Comparison of ENCODE assay signal across 19 mouse cellular contexts in the genomic region with DNA sequence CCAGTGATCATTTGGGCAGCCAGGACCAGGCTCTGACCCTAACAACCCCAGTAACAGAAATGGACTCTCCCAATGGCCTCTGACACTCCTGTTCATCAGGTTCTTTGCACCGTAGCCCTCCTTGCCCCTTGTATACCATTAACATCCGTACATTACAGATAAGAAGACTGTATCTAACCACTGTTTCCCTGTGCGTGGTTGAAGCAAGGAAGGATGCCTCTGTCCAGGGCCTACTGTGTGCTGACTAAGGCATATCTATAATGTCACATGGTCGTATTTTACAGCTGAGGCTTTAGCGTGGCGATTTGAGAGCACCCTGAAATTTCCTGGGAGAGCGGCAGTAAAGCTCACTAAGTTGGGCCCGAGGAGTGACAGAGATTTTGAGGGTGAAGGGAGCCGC. TPM values are rescaled to one million over a fixed set of nuclear protein-coding genes. Genes with fewer than 3 reads are reported as not detected.
DNase-seq lines count a peak whose midpoint lies in the region; ATAC-seq and TF ChIP-seq lines count a peak whose summit lies in the region.
"Had no signal": no experiment of that assay in that cellular context is flagged by ENCODE, and none has a peak within 500 bp of the region (broad histone marks: within the 10 kb centered on the region; RNA-seq: fewer than 3 reads in every experiment).

No protein-coding gene starts in this region.

- TF ChIP-seq CTCF in liver, adult 2 months (IDR thresholded peaks at IDR 0.05; ENCODE audit: low read depth, low read length): no peak
- TF ChIP-seq CTCF in MEL (IDR thresholded peaks at IDR 0.05 in 2 of 3, conservative IDR thresholded peaks at IDR 0.05 in 1 of 3; ENCODE audit: control insufficient read depth in 1 of 3, insufficient read depth in 1 of 3, low read depth in 2 of 3, low read length in 3 of 3, poor library complexity in 1 of 3, severe bottlenecking in 1 of 3): no peak
- TF ChIP-seq CTCF in intestine, postnatal 0 days (IDR thresholded peaks at IDR 0.05; ENCODE audit: low read depth): no peak

- no peak overlapping the region for H3K4me2 ChIP-seq in heart, embryonic 14.5 days (ENCODE audit: low read length)
- H3K4me2 ChIP-seq in intestine, postnatal 0 days (replicated peaks; ENCODE audit: low read depth): no peak overlapping the region
- H3K4me2 ChIP-seq: embryonic facial prominence, embryonic 13.5 days; neural tube, embryonic 12.5 days had no signal

- 38% methylated on average over 9 of the region's 9 CpGs for WGBS in heart, embryonic 14.5 days
- WGBS in liver, adult 2 months: 69% methylated on average over 9 of the region's 9 CpGs
- 64% methylated on average over 9 of the region's 9 CpGs for WGBS in limb, embryonic 10.5 days
- WGBS in intestine, postnatal 0 days: 42% methylated on average over 9 of the region's 9 CpGs

- no peaks in the 10 kb centered on the region for H3K27me3 ChIP-seq in heart, embryonic 14.5 days (ENCODE audit: control insufficient read depth, insufficient read depth, low read length)
- no peaks in the 10 kb centered on the region for H3K27me3 ChIP-seq in liver, adult 2 months (ENCODE audit: control insufficient read depth, insufficient read depth, low read length)
- H3K27me3 ChIP-seq in MEL (ENCODE audit: control insufficient read depth in 1 of 2, insufficient read depth in 2 of 2, low read length in 2 of 2): no peaks in the 10 kb centered on the region
- H3K27me3 ChIP-seq in limb, embryonic 10.5 days (ENCODE audit: low read depth, poor library complexity, severe bottlenecking): 0 out of 2 replicates have a peak, but pooled peaks cover 8% of the 10 kb centered on the region
- no peaks in the 10 kb centered on the region for H3K27me3 ChIP-seq in intestine, postnatal 0 days (replicated peaks; ENCODE audit: control insufficient read depth, insufficient read depth, low read length)

- no peaks in the 10 kb centered on the region for H3K79me2 ChIP-seq in liver, adult 2 months (ENCODE audit: control insufficient read depth, insufficient read depth, low read length)
- no peaks in the 10 kb centered on the region for H3K79me2 ChIP-seq in MEL (ENCODE audit: control insufficient read depth, insufficient read depth, low read length, poor library complexity)

- H3K4me3 ChIP-seq in heart, embryonic 14.5 days (ENCODE audit: control insufficient read depth in 1 of 2, insufficient read depth in 1 of 2, low read depth in 1 of 2, low read length in 2 of 2): no peak overlapping the region
- H3K4me3 ChIP-seq in liver, adult 2 months (ENCODE audit: insufficient read depth, low read depth, low read length): no peak overlapping the region
- no peak overlapping the region for H3K4me3 ChIP-seq in MEL (ENCODE audit: control insufficient read depth in 1 of 2, insufficient read depth in 1 of 2, low read depth in 2 of 2, low read length in 2 of 2)
- no peak overlapping the region for H3K4me3 ChIP-seq in limb, embryonic 10.5 days
- H3K4me3 ChIP-seq in intestine, postnatal 0 days (ENCODE audit: low read depth, low read length): no peak overlapping the region
- H3K4me3 ChIP-seq: embryonic facial prominence, embryonic 13.5 days; layer of hippocampus, adult 2 months; neural tube, embryonic 12.5 days had no signal

- peak overlapping the region; percentile 41 to 75 for H3K27ac ChIP-seq in heart, embryonic 14.5 days (replicated peaks in 1 of 2; ENCODE audit: control insufficient read depth in 1 of 2, insufficient read depth in 1 of 2, low read depth in 2 of 2, low read length in 2 of 2)
- H3K27ac ChIP-seq in liver, adult 2 months (replicated peaks; ENCODE audit: insufficient read depth, low read depth, low read length): peak overlapping the region; percentile 47
- H3K27ac ChIP-seq in MEL (ENCODE audit: control insufficient read depth, low read depth, low read length): no peak overlapping the region
- peak overlapping the region; percentile 74; the same call in 1 of the 2 replicates for H3K27ac ChIP-seq in limb, embryonic 10.5 days
- no peak overlapping the region for H3K27ac ChIP-seq in intestine, postnatal 0 days (ENCODE audit: low read depth, low read length)
- H3K27ac ChIP-seq: embryonic facial prominence, embryonic 13.5 days; layer of hippocampus, adult 2 months; neural tube, embryonic 12.5 days had no signal

- TF ChIP-seq RAD21 in MEL (IDR thresholded peaks at IDR 0.05; ENCODE audit: low read depth, low read length): no peak

- DNase-seq in heart, adult 8-10 months (ENCODE audit: low spot score): no peak
- DNase-seq in liver, adult 2 months (ENCODE audit: extremely low read depth, low read depth, low spot score): no peak
- DNase-seq in liver (no peak), MEL (ENCODE audit: low read depth, low spot score) (peak; percentile 41)
- DNase-seq in limb, embryonic 10.5 days (ENCODE audit: low spot score): no peak
- DNase-seq in ovary, postnatal 14 days (ENCODE audit: low spot score): no peak
- DNase-seq: adrenal gland, postnatal 25 days; cerebellum, postnatal 25 days; lung, adult 18-20 months; midbrain, embryonic 14.5 days; retina, postnatal 1 day; spleen, adult 18-20 months; thymus, postnatal 4 days had no signal

- no peaks in the 10 kb centered on the region for H3K36me3 ChIP-seq in heart, embryonic 14.5 days (ENCODE audit: control insufficient read depth, insufficient read depth, low read length)
- no peaks in the 10 kb centered on the region for H3K36me3 ChIP-seq in liver, adult 2 months (ENCODE audit: control insufficient read depth, insufficient read depth, low read length)
- peaks cover 0 to 3% of the 10 kb centered on the region in 2 experiments; a peak in 1 of 4 replicates for H3K36me3 ChIP-seq in MEL (ENCODE audit: control insufficient read depth in 1 of 2, insufficient read depth in 2 of 2, low read length in 2 of 2)
- no peaks in the 10 kb centered on the region for H3K36me3 ChIP-seq in limb, embryonic 10.5 days
- no peaks in the 10 kb centered on the region for H3K36me3 ChIP-seq in intestine, postnatal 0 days (ENCODE audit: control insufficient read depth, insufficient read depth)
- H3K36me3 ChIP-seq: embryonic facial prominence, embryonic 13.5 days; neural tube, embryonic 12.5 days had no signal

- H3K4me1 ChIP-seq in heart, embryonic 14.5 days (ENCODE audit: control insufficient read depth in 2 of 2, insufficient read depth in 2 of 2, low read length in 2 of 2): peaks cover 19 to 32% of the 10 kb centered on the region in 2 experiments
- peaks cover 2% of the 10 kb centered on the region; the same call in 1 of the 2 replicates for H3K4me1 ChIP-seq in liver, adult 2 months (ENCODE audit: control insufficient read depth, insufficient read depth, low read length)
- H3K4me1 ChIP-seq in MEL (ENCODE audit: control insufficient read depth in 1 of 2, insufficient read depth in 2 of 2, low read length in 2 of 2): peaks cover 0 to 23% of the 10 kb centered on the region in 2 experiments; a peak in 2 of 4 replicates
- H3K4me1 ChIP-seq in limb, embryonic 10.5 days: peaks cover 25% of the 10 kb centered on the region
- H3K4me1 ChIP-seq in intestine, postnatal 0 days (replicated peaks; ENCODE audit: control insufficient read depth, insufficient read depth, low read length): no peaks in the 10 kb centered on the region
- H3K4me1 ChIP-seq: neural tube, embryonic 12.5 days had no signal

- TF ChIP-seq POLR2A in liver, adult 2 months (IDR thresholded peaks at IDR 0.05; ENCODE audit: extremely low read depth, insufficient read depth, low read length): no peak
- TF ChIP-seq POLR2A in MEL (IDR thresholded peaks at IDR 0.05; ENCODE audit: control insufficient read depth in 1 of 2, insufficient read depth in 1 of 2, low read depth in 1 of 2, low read length in 2 of 2, poor library complexity in 1 of 2): no peak

- ATAC-seq in heart, embryonic 14.5 days (ENCODE audit: insufficient number of reproducible peaks, insufficient read depth, low FRiP score, low read depth): no peak
- ATAC-seq in intestine, postnatal 0 days: no peak
- ATAC-seq: intestine, embryonic 16.5 days had no signal

- TF ChIP-seq EP300 in MEL (IDR thresholded peaks at IDR 0.05; ENCODE audit: low read depth in 1 of 2, low read length in 2 of 2): peak; percentile 43 to 47; a peak in 3 of 4 replicates

- H3K9me3 ChIP-seq in heart, embryonic 14.5 days (ENCODE audit: control insufficient read depth, low read length): no peaks in the 10 kb centered on the region
- no peaks in the 10 kb centered on the region for H3K9me3 ChIP-seq in MEL (replicated peaks; ENCODE audit: insufficient read depth, low read length)
- H3K9me3 ChIP-seq in limb, embryonic 10.5 days (replicated peaks): no peaks in the 10 kb centered on the region
- no peaks in the 10 kb centered on the region for H3K9me3 ChIP-seq in intestine, postnatal 0 days (ENCODE audit: control insufficient read depth)
- H3K9me3 ChIP-seq: embryonic facial prominence, embryonic 13.5 days; neural tube, embryonic 12.5 days had no signal

- H3K9ac ChIP-seq in heart, embryonic 14.5 days (ENCODE audit: low read length): no peak overlapping the region
- H3K9ac ChIP-seq in liver, adult 2 months (ENCODE audit: low read depth, low read length): no peak overlapping the region
- no peak overlapping the region for H3K9ac ChIP-seq in MEL (ENCODE audit: control insufficient read depth, low read depth, low read length, poor library complexity, severe bottlenecking)
- H3K9ac ChIP-seq in intestine, postnatal 0 days (ENCODE audit: low read depth, low read length): no peak overlapping the region
- H3K9ac ChIP-seq: embryonic facial prominence, embryonic 13.5 days; neural tube, embryonic 12.5 days had no signal

RNA-seq across cellular contexts. Expression of gene Ralb, which starts 5.8 kb away (rescaled TPM):
- 116 and 127 TPM in 2 replicates for polyA plus RNA-seq in heart, embryonic 14.5 days (2014; fragmentation: Nextera tagmentation; extraction: Ambion mirVana)
- 10 to 100 TPM; 22.7 to 29.9 (median 27.2) TPM for total RNA-seq in heart, adult 8-10 months (2022)
- 12.8 and 14.8 TPM in 2 replicates for total RNA-seq in liver, adult 2 months (2014; rRNA removed)
- polyA plus RNA-seq in liver, adult 2 months (2012; rRNA removed): 9.0 and 9.3 TPM in 2 replicates
- total RNA-seq in MEL (2012; rRNA removed): 26.2 and 28.0 TPM in 2 replicates
- 10 to 100 TPM in 1 of 2 experiments, not detected in 1; 45.1 TPM for polyA plus RNA-seq in MEL (2012; ENCODE audit: insufficient read depth in 1 of 2, insufficient read length in 2 of 2, low read depth in 1 of 2, low replicate concordance in 2 of 2, missing spikeins in 1 of 2)
- 106 and 112 TPM in 2 replicates for polyA plus RNA-seq in limb, embryonic 10.5 days (2016; fragmentation: Nextera tagmentation; extraction: Ambion mirVana)
- polyA plus RNA-seq in intestine, postnatal 0 days (2015; fragmentation: Nextera tagmentation; extraction: Ambion mirVana): 145 and 152 TPM in 2 replicates

RNA-seq across cellular contexts. Expression of gene Tmem185b, which starts 15.6 kb away (rescaled TPM):
- polyA plus RNA-seq in heart, embryonic 14.5 days (2014; fragmentation: Nextera tagmentation; extraction: Ambion mirVana): 25.6 and 25.7 TPM in 2 replicates
- 10 to 100 TPM; 11.5 to 13.9 (median 11.8) TPM for total RNA-seq in heart, adult 8-10 months (2022)
- total RNA-seq in liver, adult 2 months (2014; rRNA removed): 6.6 and 7.4 TPM in 2 replicates
- 12.6 and 14.2 TPM in 2 replicates for polyA plus RNA-seq in liver, adult 2 months (2012; rRNA removed)
- 19.7 and 25.2 TPM in 2 replicates for total RNA-seq in MEL (2012; rRNA removed)
- polyA plus RNA-seq in MEL (2012; ENCODE audit: insufficient read depth in 1 of 2, insufficient read length in 2 of 2, low read depth in 1 of 2, low replicate concordance in 2 of 2, missing spikeins in 1 of 2): 10 to 100 TPM in 1 of 2 experiments, not detected in 1; 35.8 TPM
- polyA plus RNA-seq in limb, embryonic 10.5 days (2016; fragmentation: Nextera tagmentation; extraction: Ambion mirVana): 20.7 and 20.9 TPM in 2 replicates
- 21.6 and 25.1 TPM in 2 replicates for polyA plus RNA-seq in intestine, postnatal 0 days (2015; fragmentation: Nextera tagmentation; extraction: Ambion mirVana)

Comparison
In these comparisons a context has a peak if more than half of its experiments do, and no peak if none do; other contexts are left out.
1. H3K27ac ChIP-seq: peak in heart, embryonic 14.5 days (2 of 2), liver, adult 2 months (single experiment) and limb, embryonic 10.5 days (single experiment); none in MEL (single experiment) and intestine, postnatal 0 days (single experiment).